Mouse (Mus musculus): Measurements from ENCODE around the gene Cygb.

GRCm38 (mm10) chr11:116598193-116598592 lies 55.9 kb downstream of the Cygb start:
- no peak for TF ChIP-seq GATA1 (IDR thresholded peaks at IDR 0.05; ENCODE audit: low read length)
- TF ChIP-seq TAL1 (IDR thresholded peaks at IDR 0.05; ENCODE audit: low read length): no peak
